Mouse (Mus musculus): Measurements from ENCODE around the gene BC051142. TPM values are rescaled to one million over a fixed set of nuclear protein-coding genes. Genes with fewer than 3 reads are reported as not detected.

BC051142 gene
- 1.3 and 1.6 TPM in 2 replicates for polyA plus RNA-seq (2016; fragmentation: Nextera tagmentation; extraction: Ambion mirVana)

GRCm38 (mm10) chr17:34398711-34399393 is at the start of gene BC051142:
Gene BC051142 (plus strand): TSS chr17:34398820.
- H3K36me3 ChIP-seq (replicated peaks): no peaks in the 10 kb centered on the region
- no peaks in the 10 kb centered on the region; the same call in 1 of the 2 replicates for H3K9me3 ChIP-seq
- WGBS: 8% methylated on average over 34 of the region's 34 CpGs
- peak within 1 kb of the TSS; percentile 69 for H3K4me3 ChIP-seq
- peaks cover 16% of the 10 kb centered on the region for H3K4me1 ChIP-seq
- H3K27ac ChIP-seq: peak within 1 kb of the TSS; percentile 97
- DNase-seq (ENCODE audit: extremely low spot score, low spot score): peak; percentile 79
- H3K27me3 ChIP-seq (ENCODE audit: poor library complexity, severe bottlenecking): no peaks in the 10 kb centered on the region

GRCm38 (mm10) chr17:34349429-34349828 is 49.2 kb upstream of the BC051142 start:
- DNase-seq (ENCODE audit: extremely low spot score, low spot score): peak; percentile 62
- no peaks in the 10 kb centered on the region for H3K9me3 ChIP-seq
- no peaks in the 10 kb centered on the region for H3K27me3 ChIP-seq (ENCODE audit: poor library complexity, severe bottlenecking)
- H3K27ac ChIP-seq: no peak overlapping the region
- WGBS: 5% methylated on average over 4 of the region's 4 CpGs
- H3K36me3 ChIP-seq (replicated peaks): no peaks in the 10 kb centered on the region
- H3K4me1 ChIP-seq: no peaks in the 10 kb centered on the region
- no peak overlapping the region for H3K4me3 ChIP-seq

GRCm38 (mm10) chr17:34354539-34354938 is 44.1 kb upstream of the BC051142 start, which contains the start of gene Btnl2:
Gene Btnl2 (plus strand): TSS chr17:34354822.
- WGBS: 90% methylated on average over 5 of the region's 5 CpGs
- Histone ChIP-seq H3K27me3 (ENCODE audit: poor library complexity, severe bottlenecking) (no peaks in the 10 kb centered on the region), H3K4me3 (no peak within 1 kb of the TSS), H3K36me3 (replicated peaks) (no peaks in the 10 kb centered on the region), H3K4me1 (no peaks in the 10 kb centered on the region), H3K9me3 (no peaks in the 10 kb centered on the region), H3K27ac (no peak within 1 kb of the TSS)
- no peak for DNase-seq (ENCODE audit: extremely low spot score, low spot score)

- 91% methylated on average over 1 of the region's 1 CpGs for WGBS
- no peak for DNase-seq (ENCODE audit: extremely low spot score, low spot score)
- Histone ChIP-seq H3K27me3 (ENCODE audit: poor library complexity, severe bottlenecking) (no peaks in the 10 kb centered on the region), H3K4me3 (no peak overlapping the region), H3K9me3 (no peaks in the 10 kb centered on the region), H3K36me3 (replicated peaks) (no peaks in the 10 kb centered on the region), H3K4me1 (no peaks in the 10 kb centered on the region), H3K27ac (no peak overlapping the region)
Measured at GRCm38 (mm10) chr17:34354940-34355339, 43.7 kb upstream of the BC051142 start.

GRCm38 (mm10) chr17:34362954-34363546 is 35.6 kb upstream of the BC051142 start:
- no peaks in the 10 kb centered on the region for H3K27me3 ChIP-seq (ENCODE audit: poor library complexity, severe bottlenecking)
- no peak for DNase-seq (ENCODE audit: extremely low spot score, low spot score)
- WGBS: 85% methylated on average over 15 of the region's 15 CpGs
- H3K4me3 ChIP-seq: no peak overlapping the region
- H3K4me1 ChIP-seq: no peaks in the 10 kb centered on the region
- no peak overlapping the region for H3K27ac ChIP-seq
- H3K36me3 ChIP-seq (replicated peaks): no peaks in the 10 kb centered on the region
- H3K9me3 ChIP-seq: no peaks in the 10 kb centered on the region

- no peaks in the 10 kb centered on the region for H3K36me3 ChIP-seq (replicated peaks)
- DNase-seq (ENCODE audit: extremely low spot score, low spot score): no peak
- H3K27me3 ChIP-seq (ENCODE audit: poor library complexity, severe bottlenecking): no peaks in the 10 kb centered on the region
- H3K27ac ChIP-seq: no peak overlapping the region
- H3K9me3 ChIP-seq: no peaks in the 10 kb centered on the region
- H3K4me3 ChIP-seq: no peak overlapping the region
- WGBS: 86% methylated on average over 3 of the region's 3 CpGs
- no peaks in the 10 kb centered on the region for H3K4me1 ChIP-seq
Measured at GRCm38 (mm10) chr17:34363676-34364310, 34.8 kb upstream of the BC051142 start.

GRCm38 (mm10) chr17:34365031-34365430 is 33.6 kb upstream of the BC051142 start:
- no peak for DNase-seq (ENCODE audit: extremely low spot score, low spot score)
- 82% methylated on average over 10 of the region's 10 CpGs for WGBS
- Histone ChIP-seq H3K36me3 (replicated peaks) (no peaks in the 10 kb centered on the region), H3K9me3 (no peaks in the 10 kb centered on the region), H3K4me1 (no peaks in the 10 kb centered on the region), H3K27ac (no peak overlapping the region), H3K4me3 (no peak overlapping the region), H3K27me3 (ENCODE audit: poor library complexity, severe bottlenecking) (no peaks in the 10 kb centered on the region)

GRCm38 (mm10) chr17:34370563-34370962 is 28.1 kb upstream of the BC051142 start:
- no peaks in the 10 kb centered on the region for H3K36me3 ChIP-seq (replicated peaks)
- H3K4me3 ChIP-seq: no peak overlapping the region
- no peaks in the 10 kb centered on the region for H3K4me1 ChIP-seq
- WGBS: 90% methylated on average over 4 of the region's 4 CpGs
- no peak for DNase-seq (ENCODE audit: extremely low spot score, low spot score)
- no peak overlapping the region for H3K27ac ChIP-seq
- no peaks in the 10 kb centered on the region for H3K9me3 ChIP-seq
- no peaks in the 10 kb centered on the region for H3K27me3 ChIP-seq (ENCODE audit: poor library complexity, severe bottlenecking)

GRCm38 (mm10) chr17:34373055-34373709 is 25.4 kb upstream of the BC051142 start:
- H3K4me1 ChIP-seq: no peaks in the 10 kb centered on the region
- DNase-seq (ENCODE audit: extremely low spot score, low spot score): no peak
- H3K27ac ChIP-seq: no peak overlapping the region
- no peaks in the 10 kb centered on the region for H3K36me3 ChIP-seq (replicated peaks)
- H3K9me3 ChIP-seq: no peaks in the 10 kb centered on the region
- WGBS: 87% methylated on average over 6 of the region's 6 CpGs
- no peaks in the 10 kb centered on the region for H3K27me3 ChIP-seq (ENCODE audit: poor library complexity, severe bottlenecking)
- H3K4me3 ChIP-seq: no peak overlapping the region

- no peaks in the 10 kb centered on the region for H3K4me1 ChIP-seq
- no peak for DNase-seq (ENCODE audit: extremely low spot score, low spot score)
- H3K27me3 ChIP-seq (ENCODE audit: poor library complexity, severe bottlenecking): no peaks in the 10 kb centered on the region
- no peak within 1 kb of the TSS for H3K4me3 ChIP-seq
- no peak within 1 kb of the TSS for H3K27ac ChIP-seq
- H3K36me3 ChIP-seq (replicated peaks): no peaks in the 10 kb centered on the region
- no peaks in the 10 kb centered on the region for H3K9me3 ChIP-seq
- 79% methylated on average over 2 of the region's 2 CpGs for WGBS
Measured at GRCm38 (mm10) chr17:34376847-34377246, 21.8 kb upstream of the BC051142 start, which contains the start of gene Btnl1. Gene Btnl1 (plus strand): TSS chr17:34377132.

- no peak for DNase-seq (ENCODE audit: extremely low spot score, low spot score)
- Histone ChIP-seq H3K4me1 (no peaks in the 10 kb centered on the region), H3K4me3 (no peak overlapping the region), H3K9me3 (no peaks in the 10 kb centered on the region), H3K36me3 (replicated peaks) (no peaks in the 10 kb centered on the region), H3K27ac (no peak overlapping the region), H3K27me3 (ENCODE audit: poor library complexity, severe bottlenecking) (no peaks in the 10 kb centered on the region)
- WGBS: 77% methylated on average over 6 of the region's 6 CpGs
Measured at GRCm38 (mm10) chr17:34377450-34378209, 21.0 kb upstream of the BC051142 start.

- H3K36me3 ChIP-seq (replicated peaks): no peaks in the 10 kb centered on the region
- DNase-seq (ENCODE audit: extremely low spot score, low spot score): no peak
- H3K4me1 ChIP-seq: no peaks in the 10 kb centered on the region
- no peak overlapping the region for H3K27ac ChIP-seq
- H3K9me3 ChIP-seq: peaks cover 5% of the 10 kb centered on the region; the same call in 1 of the 2 replicates
- H3K27me3 ChIP-seq (ENCODE audit: poor library complexity, severe bottlenecking): no peaks in the 10 kb centered on the region
- no peak overlapping the region for H3K4me3 ChIP-seq
- WGBS: 84% methylated on average over 2 of the region's 2 CpGs
Measured at GRCm38 (mm10) chr17:34378716-34379115, 19.9 kb upstream of the BC051142 start.

Data from forebrain, embryonic 10.5 days (tissue).